25 mouse cellular contexts compared by ENCODE assay signal in genomic region chr7:141823699-141824098, GRCm38 (mm10). TPM values are rescaled to one million over a fixed set of nuclear protein-coding genes. Genes with fewer than 3 reads are reported as not detected.
DNase-seq lines count a peak whose midpoint lies in the region; ATAC-seq lines count a peak whose summit lies in the region.
"Had no signal": no experiment of that assay in that cellular context is flagged by ENCODE, and none has a peak within 500 bp of the region (broad histone marks: within the 10 kb centered on the region; RNA-seq: fewer than 3 reads in every experiment).

No protein-coding gene starts in this region.

- 75% methylated on average over 6 of the region's 6 CpGs for WGBS in embryonic facial prominence, embryonic 14.5 days
- 84% methylated on average over 6 of the region's 6 CpGs for WGBS in embryonic facial prominence, embryonic 10.5 days
- 65% methylated on average over 6 of the region's 6 CpGs for WGBS in stomach, embryonic 16.5 days

- H3K4me1 ChIP-seq in embryonic facial prominence, embryonic 14.5 days (ENCODE audit: control insufficient read depth, insufficient read depth, low read length) = peaks cover 9% of the 10 kb centered on the region; the same call in 1 of the 2 replicates
- H3K4me1 ChIP-seq in embryonic facial prominence, embryonic 10.5 days = no peaks in the 10 kb centered on the region
- H3K4me1 ChIP-seq in stomach, embryonic 16.5 days (ENCODE audit: control insufficient read depth, insufficient read depth, low read length) = peaks cover 17% of the 10 kb centered on the region
- H3K4me1 ChIP-seq: forebrain, embryonic 15.5 days had no signal

- no peaks in the 10 kb centered on the region for H3K27me3 ChIP-seq in embryonic facial prominence, embryonic 14.5 days (replicated peaks; ENCODE audit: control insufficient read depth, insufficient read depth, low read length)
- no peaks in the 10 kb centered on the region for H3K27me3 ChIP-seq in embryonic facial prominence, embryonic 10.5 days (replicated peaks; ENCODE audit: low read depth, poor library complexity, severe bottlenecking)
- H3K27me3 ChIP-seq in stomach, embryonic 16.5 days (ENCODE audit: control insufficient read depth, insufficient read depth, low read length) = no peaks in the 10 kb centered on the region
- H3K27me3 ChIP-seq: embryonic facial prominence, embryonic 13.5 days; forebrain, embryonic 13.5 days; forebrain, embryonic 15.5 days; Patski had no signal

- H3K27ac ChIP-seq in embryonic facial prominence, embryonic 14.5 days (replicated peaks; ENCODE audit: low read depth, low read length) = no peak overlapping the region
- H3K27ac ChIP-seq in embryonic facial prominence, embryonic 10.5 days (replicated peaks) = no peak overlapping the region
- H3K27ac ChIP-seq in stomach, embryonic 16.5 days (ENCODE audit: low read length) = peak overlapping the region; percentile 64
- H3K27ac ChIP-seq: embryonic facial prominence, embryonic 13.5 days; forebrain, embryonic 13.5 days; forebrain, embryonic 15.5 days had no signal

- no peaks in the 10 kb centered on the region for H3K36me3 ChIP-seq in embryonic facial prominence, embryonic 14.5 days (ENCODE audit: control insufficient read depth, insufficient read depth, low read length)
- H3K36me3 ChIP-seq in embryonic facial prominence, embryonic 10.5 days (replicated peaks) = no peaks in the 10 kb centered on the region
- no peaks in the 10 kb centered on the region for H3K36me3 ChIP-seq in stomach, embryonic 16.5 days (ENCODE audit: control insufficient read depth, insufficient read depth, low read length)
- H3K36me3 ChIP-seq: embryonic facial prominence, embryonic 13.5 days; forebrain, embryonic 15.5 days; G1E had no signal

- DNase-seq in embryonic facial prominence, embryonic 14.5 days (ENCODE audit: low spot score) = peak; percentile 15
- no peak for DNase-seq in embryonic facial prominence, embryonic 10.5 days (ENCODE audit: low spot score)
- DNase-seq in lung, postnatal 14 days = no peak
- no peak for DNase-seq in cerebellum, postnatal 36 days
- DNase-seq: adrenal gland, postnatal 10 days; adrenal gland, postnatal 25 days; B cell, adult 2 months; cerebellum, adult 11 months; cerebellum, adult 18-20 months; cerebellum, adult 8-10 months; cerebellum, adult 9-11 months; cerebellum, postnatal 14 days; forebrain, postnatal 0 days had no signal

- no peak overlapping the region for H3K9ac ChIP-seq in embryonic facial prominence, embryonic 14.5 days (ENCODE audit: low read depth, low read length)
- no peak overlapping the region for H3K9ac ChIP-seq in stomach, embryonic 16.5 days (ENCODE audit: low read length)
- H3K9ac ChIP-seq: embryonic facial prominence, embryonic 13.5 days; forebrain, embryonic 13.5 days; forebrain, embryonic 15.5 days; forebrain, postnatal 0 days had no signal

- no peaks in the 10 kb centered on the region for H3K9me3 ChIP-seq in embryonic facial prominence, embryonic 14.5 days (ENCODE audit: control insufficient read depth, low read length)
- no peaks in the 10 kb centered on the region for H3K9me3 ChIP-seq in embryonic facial prominence, embryonic 10.5 days
- H3K9me3 ChIP-seq in stomach, embryonic 16.5 days (replicated peaks; ENCODE audit: control insufficient read depth, low read length) = no peaks in the 10 kb centered on the region
- H3K9me3 ChIP-seq: embryonic facial prominence, embryonic 13.5 days; forebrain, embryonic 13.5 days; forebrain, embryonic 15.5 days; G1E had no signal

- H3K4me3 ChIP-seq in embryonic facial prominence, embryonic 14.5 days (ENCODE audit: low read depth, low read length) = no peak overlapping the region
- no peak overlapping the region for H3K4me3 ChIP-seq in embryonic facial prominence, embryonic 10.5 days
- H3K4me3 ChIP-seq in stomach, embryonic 16.5 days (replicated peaks; ENCODE audit: low read length) = no peak overlapping the region
- H3K4me3 ChIP-seq: embryonic facial prominence, embryonic 13.5 days; forebrain, embryonic 13.5 days; forebrain, embryonic 15.5 days had no signal

- no peak overlapping the region for H3K4me2 ChIP-seq in embryonic facial prominence, embryonic 14.5 days (ENCODE audit: low read depth, low read length)
- H3K4me2 ChIP-seq in stomach, embryonic 16.5 days (ENCODE audit: low read depth, low read length) = no peak overlapping the region
- H3K4me2 ChIP-seq: embryonic facial prominence, embryonic 13.5 days; forebrain, embryonic 13.5 days; forebrain, embryonic 15.5 days had no signal

- ATAC-seq in embryonic facial prominence, embryonic 14.5 days (ENCODE audit: low read depth) = 0 out of 2 replicates have a peak, but pooled peaks have one; percentile 8
- ATAC-seq in stomach, embryonic 16.5 days (ENCODE audit: insufficient read depth, low FRiP score) = peak; percentile 61
- ATAC-seq: activated CD4-positive, CD25-positive, alpha-beta regulatory T cell, adult 4 months; CD4-positive, CD25-positive, alpha-beta regulatory T cell, adult 4 months; forebrain, embryonic 13.5 days; forebrain, embryonic 15.5 days; forebrain, postnatal 0 days; Patski had no signal

RNA-seq across cellular contexts. Expression of gene Muc5b, which starts 15.2 kb away (rescaled TPM):
- 0.07 and 0.17 TPM in 2 replicates for polyA plus RNA-seq in embryonic facial prominence, embryonic 14.5 days (2014; fragmentation: Nextera tagmentation; extraction: Ambion mirVana)
- 0.01 TPM in 2 replicates for polyA plus RNA-seq in embryonic facial prominence, embryonic 10.5 days (2016; fragmentation: Nextera tagmentation; extraction: Ambion mirVana)
- polyA plus RNA-seq in stomach, embryonic 16.5 days (2015; fragmentation: Nextera tagmentation; extraction: Ambion mirVana) = 1.2 and 2.0 TPM in 2 replicates
- polyA plus RNA-seq: activated CD4-positive, CD25-positive, alpha-beta regulatory T cell, adult 4 months; brain, embryonic 14.5 days; CD4-positive, CD25-positive, alpha-beta regulatory T cell, adult 4 months; cortical plate, adult 2 months; embryonic facial prominence, embryonic 11.5 days; embryonic facial prominence, embryonic 13.5 days; forebrain, embryonic 11.5 days; G1E; Patski had no signal

RNA-seq across cellular contexts. Expression of gene Muc5ac, which starts 34.9 kb away (rescaled TPM):
- polyA plus RNA-seq in embryonic facial prominence, embryonic 14.5 days (2014; fragmentation: Nextera tagmentation; extraction: Ambion mirVana) = 0.03 and 0.04 TPM in 2 replicates
- polyA plus RNA-seq in embryonic facial prominence, embryonic 10.5 days (2016; fragmentation: Nextera tagmentation; extraction: Ambion mirVana) = not detected in 2 replicates
- polyA plus RNA-seq in stomach, embryonic 16.5 days (2015; fragmentation: Nextera tagmentation; extraction: Ambion mirVana) = 2.4 and 3.1 TPM in 2 replicates
- polyA plus RNA-seq: activated CD4-positive, CD25-positive, alpha-beta regulatory T cell, adult 4 months; brain, embryonic 14.5 days; cortical plate, adult 2 months; embryonic facial prominence, embryonic 11.5 days; embryonic facial prominence, embryonic 13.5 days; forebrain, embryonic 11.5 days; forebrain, embryonic 13.5 days; forebrain, embryonic 15.5 days; forebrain, postnatal 0 days; G1E had no signal
